Mouse (Mus musculus): ENCODE measurements around the gene Sv2c. TPM values are rescaled to one million over a fixed set of nuclear protein-coding genes. Genes with fewer than 3 reads are reported as not detected.

Sv2c gene
- polyA plus RNA-seq, 1 experiment, result 0.18 TPM

GRCm38 (mm10) chr13:95909244-95909643 lies 223.1 kb downstream of the Sv2c start:
- no peaks in the 10 kb centered on the region for H3K36me3 ChIP-seq (ENCODE audit: control insufficient read depth, insufficient read depth, low read length)
- TF ChIP-seq CTCF (IDR thresholded peaks at IDR 0.05; ENCODE audit: extremely low read depth, insufficient read depth, insufficient read length, insufficient replicate concordance), result no peak
- H3K4me3 ChIP-seq (ENCODE audit: extremely low read depth, insufficient read depth, insufficient read length), result no peak overlapping the region
- H3K27me3 ChIP-seq (ENCODE audit: control insufficient read depth, insufficient read depth, low read length), result no peaks in the 10 kb centered on the region
- WGBS, result 88% methylated on average over 2 of the region's 2 CpGs
- no peaks in the 10 kb centered on the region; the same call in 1 of the 2 replicates for H3K4me1 ChIP-seq (ENCODE audit: control insufficient read depth, insufficient read depth, insufficient read length)
- H3K27ac ChIP-seq (ENCODE audit: insufficient read depth, low read length), result no peak overlapping the region
- DNase-seq (ENCODE audit: low read depth in 1 of 2, low spot score in 2 of 2), result no peak

Other genes starting within 250 kb of the Sv2c start
- 2.1 and 2.3 TPM in 2 replicates for gene Iqgap2, start 240.7 kb downstream of the Sv2c start, polyA plus RNA-seq (2012; rRNA removed)
- gene Gm20075, start 51.2 kb downstream of the Sv2c start, polyA plus RNA-seq (2012; rRNA removed), result 0.05 and 0.18 TPM in 2 replicates
- not detected in 2 replicates for gene Gm17190, start 50.5 kb downstream of the Sv2c start, polyA plus RNA-seq (2012; rRNA removed)

All from spleen, adult 2 months (tissue).